Mouse (Mus musculus) lung, postnatal 0 days (tissue): ENCODE data around the gene Meiob. TPM values are rescaled to one million over a fixed set of nuclear protein-coding genes. Genes with fewer than 3 reads are reported as not detected.

Experiments used
- ATAC-seq: fragments of 200-750 bp; cut with Nextera tagmentation; 2 replicates; pipeline ENCODE4 v1.8.0; 2017; ENCODE audit warnings: moderate library complexity
- DNase-seq: peaks from one replicate; pipeline ENCODE4 v3.0.0-alpha.2; 2016; ENCODE audit warnings: low spot score
- H3K27ac ChIP-seq: fragments of 300-500 bp; sonication (generic); 2 replicates; pipeline ENCODE4 v1.5.1; 2014; ENCODE audit warnings: antibody characterized with exemption, mild to moderate bottlenecking, low read length, mixed read lengths
- H3K27me3 ChIP-seq: fragments of 300-500 bp; sonication (generic); replicated peaks from 2 replicates; pipeline ENCODE4 v1.6.1; 2014; ENCODE audit warnings: low read length, mixed read lengths; ENCODE audit not compliant: insufficient read depth
- H3K36me3 ChIP-seq: fragments of 300-500 bp; sonication (generic); 2 replicates; pipeline ENCODE4 v1.6.1; 2014; ENCODE audit warnings: low read length, mixed read lengths; ENCODE audit not compliant: insufficient read depth
- H3K4me1 ChIP-seq: fragments of 300-500 bp; sonication (generic); 2 replicates; pipeline ENCODE4 v1.6.1; 2014; ENCODE audit warnings: antibody characterized with exemption, low read depth, low read length, mixed read lengths; ENCODE audit not compliant: insufficient read depth
- H3K4me2 ChIP-seq: fragments of 300-500 bp; sonication (generic); replicated peaks from 2 replicates; pipeline ENCODE4 v1.6.1; 2014; ENCODE audit warnings: low read depth, mild to moderate bottlenecking, low read length, moderate library complexity, mixed read lengths
- H3K4me3 ChIP-seq: fragments of 300-500 bp; sonication (generic); 2 replicates; pipeline ENCODE4 v1.5.1; 2014; ENCODE audit warnings: low read depth, low read length
- H3K9ac ChIP-seq: fragments of 300-500 bp; sonication (generic); replicated peaks from 2 replicates; pipeline ENCODE4 v1.6.1; 2014; ENCODE audit warnings: low read depth, mild to moderate bottlenecking
- H3K9me3 ChIP-seq: fragments of 300-500 bp; sonication (generic); 2 replicates; pipeline ENCODE4 v1.6.1; 2016; ENCODE audit warnings: low read length, mixed read lengths
- CTCF ChIP-seq: IDR thresholded peaks from 2 replicates; pipeline ENCODE4 v1.5.1; 2016; ENCODE audit warnings: antibody characterized with exemption, mild to moderate bottlenecking
- EP300 ChIP-seq: IDR thresholded peaks from 2 replicates; pipeline ENCODE4 v1.6.1; 2016; ENCODE audit warnings: antibody characterized with exemption, mild to moderate bottlenecking, control low read depth
- WGBS: fragments of 180-500 bp; shearing (Covaris S2); extraction: QIAGEN DNeasy Blood & Tissue Kit; methylation state at CpG from one replicate; pipeline ENCODE4 v1.1.7; 2014; 5-methylcytosine and 5-hydroxymethylcytosine counted together
- polyA plus RNA-seq: library from polyadenylated mRNA; unstranded; fragments of >200 nt; fragmentation: Nextera tagmentation; extraction: Ambion mirVana; gene quantifications from 2 replicates; pipeline ENCODE4 v1.2.1, GENCODE M21; 2015

The Meiob gene
- polyA plus RNA-seq, 1 experiment from 2014 or later, result not detected

GRCm38 (mm10) chr17:24887291-24888080, 83.4 kb downstream of the Meiob start:
- Histone ChIP-seq H3K4me1 (peaks cover 20% of the 10 kb centered on the region), H3K27me3 (no peaks in the 10 kb centered on the region), H3K36me3 (peaks cover 16% of the 10 kb centered on the region; the same call in 1 of the 2 replicates), H3K4me2 (peak overlapping the region; percentile 87), H3K9me3 (no peaks in the 10 kb centered on the region), H3K9ac (peak overlapping the region; percentile 86), H3K27ac (peak overlapping the region; percentile 82; the same call in 1 of the 2 replicates), H3K4me3 (peak overlapping the region; percentile 88)
- TF ChIP-seq CTCF, result no peak
- TF ChIP-seq EP300, result no peak
- 57% methylated on average over 18 of the region's 18 CpGs for WGBS
- no peak for ATAC-seq
- DNase-seq, result peak; percentile 42

DNA sequence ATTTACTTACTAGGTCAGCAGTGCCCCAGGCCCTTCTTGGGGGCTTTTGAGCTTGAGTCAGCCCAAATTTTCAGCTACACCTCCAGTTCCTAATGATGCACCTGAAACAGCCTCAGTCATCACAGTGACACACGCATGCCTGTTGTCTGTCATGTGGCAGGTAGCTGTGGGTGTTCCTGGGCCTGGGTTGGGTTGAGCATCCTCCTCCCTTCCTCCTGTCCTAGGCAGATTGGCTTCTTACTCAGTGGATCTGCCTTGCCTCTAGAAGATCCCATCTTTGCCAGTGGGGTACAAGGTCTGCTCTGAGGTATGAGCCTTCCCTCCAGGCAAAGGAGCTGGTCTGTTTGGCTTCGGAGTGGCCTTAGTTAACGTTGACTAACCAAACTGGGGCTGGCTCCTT, 84.8 kb downstream of the Meiob start:
- Histone ChIP-seq H3K36me3 (peaks cover 16% of the 10 kb centered on the region), H3K27ac (no peak overlapping the region), H3K4me1 (peaks cover 20% of the 10 kb centered on the region), H3K9me3 (no peaks in the 10 kb centered on the region), H3K4me3 (no peak overlapping the region), H3K4me2 (no peak overlapping the region), H3K27me3 (no peaks in the 10 kb centered on the region), H3K9ac (no peak overlapping the region)
- whole genome bisulfite sequencing, result 94% methylated on average over 3 of the region's 3 CpGs
- no peak for DNase-seq
- no peak for TF ChIP-seq CTCF
- TF ChIP-seq EP300, result no peak
- ATAC-seq, result no peak

Other genes with a start within 250 kb of the Meiob start
- 31.7 and 32.8 TPM in 2 replicates for gene Tsc2, start 171.7 kb upstream of the Meiob start, polyA plus RNA-seq
- 13.6 and 13.8 TPM in 2 replicates for gene Nthl1, start 171.6 kb upstream of the Meiob start, polyA plus RNA-seq
- gene Slc9a3r2, start 154.0 kb upstream of the Meiob start, polyA plus RNA-seq, result 316 and 341 TPM in 2 replicates
- 8.6 and 10.3 TPM in 2 replicates for gene Npw, start 145.8 kb upstream of the Meiob start, polyA plus RNA-seq
- 10.5 and 11.9 TPM in 2 replicates for gene Zfp598, start 134.6 kb upstream of the Meiob start, polyA plus RNA-seq
- gene Syngr3, start 114.3 kb upstream of the Meiob start, polyA plus RNA-seq, result 0.19 and 0.33 TPM in 2 replicates
- 26.1 and 29.0 TPM in 2 replicates for gene Gfer, start 108.1 kb upstream of the Meiob start, polyA plus RNA-seq
- gene Noxo1, start 108.1 kb upstream of the Meiob start, polyA plus RNA-seq, result 5.0 and 5.3 TPM in 2 replicates
- gene Tbl3, start 96.6 kb upstream of the Meiob start, polyA plus RNA-seq, result 26.8 and 33.4 TPM in 2 replicates
- not detected in 2 replicates for gene Rnf151, start 86.2 kb upstream of the Meiob start, polyA plus RNA-seq
- gene Rps2, start 86.2 kb upstream of the Meiob start, polyA plus RNA-seq, result 755 and 834 TPM in 2 replicates
- gene Ndufb10, start 79.8 kb upstream of the Meiob start, polyA plus RNA-seq, result 205 and 206 TPM in 2 replicates
- gene Rpl3l, start 76.5 kb upstream of the Meiob start, polyA plus RNA-seq, result 0.19 and 0.31 TPM in 2 replicates
- gene Msrb1, start 67.6 kb upstream of the Meiob start, polyA plus RNA-seq, result 59.8 and 61.0 TPM in 2 replicates
- 2.8 TPM in 2 replicates for gene Hs3st6, start 51.3 kb upstream of the Meiob start, polyA plus RNA-seq
- 54.5 and 56.8 TPM in 2 replicates for gene Hagh, start 35.9 kb downstream of the Meiob start, polyA plus RNA-seq
- gene Fahd1, start 46.1 kb downstream of the Meiob start, polyA plus RNA-seq, result 16.7 and 18.3 TPM in 2 replicates
- 4.5 and 4.8 TPM in 2 replicates for gene Igfals, start 61.7 kb downstream of the Meiob start, polyA plus RNA-seq
- gene Nubp2, start 82.1 kb downstream of the Meiob start, polyA plus RNA-seq, result 41.3 and 51.3 TPM in 2 replicates
- gene Spsb3, start 82.4 kb downstream of the Meiob start, polyA plus RNA-seq, result 40.2 and 45.4 TPM in 2 replicates
- gene Eme2, start 90.8 kb downstream of the Meiob start, polyA plus RNA-seq, result 17.3 and 17.5 TPM in 2 replicates
- 81.6 and 90.7 TPM in 2 replicates for gene Mrps34, start 90.8 kb downstream of the Meiob start, polyA plus RNA-seq
- 44.3 and 44.7 TPM in 2 replicates for gene Nme3, start 92.2 kb downstream of the Meiob start, polyA plus RNA-seq
- 9.7 and 11.1 TPM in 2 replicates for gene Mapk8ip3, start 132.7 kb downstream of the Meiob start, polyA plus RNA-seq
- gene Jpt2, start 156.4 kb downstream of the Meiob start, polyA plus RNA-seq, result 21.9 and 27.1 TPM in 2 replicates
- 3.3 TPM in 2 replicates for gene Cramp1l, start 211.5 kb downstream of the Meiob start, polyA plus RNA-seq
- 6.8 and 7.9 TPM in 2 replicates for gene Ift140, start 211.8 kb downstream of the Meiob start, polyA plus RNA-seq